Mouse (Mus musculus): ENCODE measurements at regions not wholly inside any gene's neighbourhood (a gene's known extent, or its start where the extent isn't known, plus 50 kb on each side); places are given as distances from the start of the nearest gene placed in this dataset.

DNA sequence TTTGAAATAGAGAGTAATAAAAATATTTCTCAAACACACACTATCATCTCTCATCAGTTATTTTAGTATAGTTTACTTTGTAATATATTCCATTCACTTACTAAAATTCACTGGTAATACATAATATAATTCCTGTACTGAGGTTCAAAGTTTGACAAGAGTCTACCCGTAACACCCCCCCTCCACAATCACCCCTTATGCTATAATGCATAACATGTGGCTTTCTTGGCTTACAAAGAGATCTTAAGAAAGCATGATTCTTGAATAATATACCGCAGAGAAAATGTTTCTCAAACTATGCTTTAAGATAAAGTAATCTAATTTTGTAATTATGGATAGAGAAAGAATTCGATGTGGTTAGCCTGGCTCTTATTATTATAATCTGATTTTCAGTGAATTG, 539.7 kb downstream of the Gm11232 start:
- no peak for DNase-seq (ENCODE audit: extremely low read depth, low read depth, low spot score)
- H3K9ac ChIP-seq (ENCODE audit: low read depth, low read length): no peak overlapping the region
- no peaks in the 10 kb centered on the region for H3K79me2 ChIP-seq (ENCODE audit: control insufficient read depth, insufficient read depth, low read length)
- H3K36me3 ChIP-seq (ENCODE audit: control insufficient read depth, insufficient read depth, low read length): no peaks in the 10 kb centered on the region
- WGBS: 73% methylated on average over 3 of the region's 3 CpGs
- H3K27ac ChIP-seq (replicated peaks; ENCODE audit: insufficient read depth, low read depth, low read length): no peak overlapping the region
- no peaks in the 10 kb centered on the region for H3K27me3 ChIP-seq (ENCODE audit: control insufficient read depth, insufficient read depth, low read length)
- no peak for TF ChIP-seq POLR2A (IDR thresholded peaks at IDR 0.05; ENCODE audit: extremely low read depth, insufficient read depth, low read length)
- H3K4me3 ChIP-seq (ENCODE audit: insufficient read depth, low read depth, low read length): no peak overlapping the region
- no peaks in the 10 kb centered on the region for H3K4me1 ChIP-seq (ENCODE audit: control insufficient read depth, insufficient read depth, low read length)

DNA sequence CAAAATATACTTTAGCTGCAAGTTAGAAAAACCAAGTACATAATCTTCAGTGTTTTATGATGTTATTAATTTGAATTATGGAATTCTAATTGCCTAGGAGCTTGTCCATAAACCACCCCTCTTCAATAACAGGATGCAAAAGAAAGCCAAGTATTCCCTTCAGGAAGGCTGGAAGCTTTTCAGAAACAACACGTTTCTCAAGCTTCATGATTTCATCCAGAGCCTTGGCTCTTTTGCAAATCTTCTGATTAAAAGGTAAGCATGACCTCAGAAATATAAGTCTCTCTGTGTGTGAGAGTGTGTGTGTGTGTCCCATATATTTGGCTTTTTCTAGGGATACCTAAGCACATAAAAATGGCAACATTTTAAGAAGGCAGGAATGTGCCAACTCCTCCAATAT, 570.0 kb downstream of the Gm11232 start:
- no peak overlapping the region for H3K4me3 ChIP-seq (ENCODE audit: insufficient read depth, low read depth, low read length)
- no peaks in the 10 kb centered on the region for H3K27me3 ChIP-seq (ENCODE audit: control insufficient read depth, insufficient read depth, low read length)
- WGBS: 43% methylated on average over 1 of the region's 1 CpGs
- H3K9ac ChIP-seq (ENCODE audit: low read depth, low read length): no peak overlapping the region
- H3K4me1 ChIP-seq (ENCODE audit: control insufficient read depth, insufficient read depth, low read length): no peaks in the 10 kb centered on the region
- H3K27ac ChIP-seq (replicated peaks; ENCODE audit: insufficient read depth, low read depth, low read length): no peak overlapping the region
- no peaks in the 10 kb centered on the region for H3K79me2 ChIP-seq (ENCODE audit: control insufficient read depth, insufficient read depth, low read length)
- TF ChIP-seq POLR2A (IDR thresholded peaks at IDR 0.05; ENCODE audit: extremely low read depth, insufficient read depth, low read length) (no peak), CTCF (IDR thresholded peaks at IDR 0.05; ENCODE audit: low read depth, low read length) (no peak)
- H3K36me3 ChIP-seq (ENCODE audit: control insufficient read depth, insufficient read depth, low read length): no peaks in the 10 kb centered on the region
- DNase-seq (ENCODE audit: extremely low read depth, low read depth, low spot score): no peak

- no peak for DNase-seq (ENCODE audit: extremely low read depth, low read depth, low spot score)
- no peaks in the 10 kb centered on the region for H3K4me1 ChIP-seq (ENCODE audit: control insufficient read depth, insufficient read depth, low read length)
- WGBS: 86% methylated on average over 2 of the region's 2 CpGs
- no peaks in the 10 kb centered on the region for H3K27me3 ChIP-seq (ENCODE audit: control insufficient read depth, insufficient read depth, low read length)
- no peak overlapping the region for H3K9ac ChIP-seq (ENCODE audit: low read depth, low read length)
- TF ChIP-seq POLR2A (IDR thresholded peaks at IDR 0.05; ENCODE audit: extremely low read depth, insufficient read depth, low read length) (no peak), CTCF (IDR thresholded peaks at IDR 0.05; ENCODE audit: low read depth, low read length) (no peak)
- H3K36me3 ChIP-seq (ENCODE audit: control insufficient read depth, insufficient read depth, low read length): no peaks in the 10 kb centered on the region
- H3K4me3 ChIP-seq (ENCODE audit: insufficient read depth, low read depth, low read length): no peak overlapping the region
- no peaks in the 10 kb centered on the region for H3K79me2 ChIP-seq (ENCODE audit: control insufficient read depth, insufficient read depth, low read length)
- no peak overlapping the region for H3K27ac ChIP-seq (replicated peaks; ENCODE audit: insufficient read depth, low read depth, low read length)
These were observed 580.1 kb downstream of the Gm11232 start for GRCm38 (mm10) chr4:71177661-71178060.

DNA sequence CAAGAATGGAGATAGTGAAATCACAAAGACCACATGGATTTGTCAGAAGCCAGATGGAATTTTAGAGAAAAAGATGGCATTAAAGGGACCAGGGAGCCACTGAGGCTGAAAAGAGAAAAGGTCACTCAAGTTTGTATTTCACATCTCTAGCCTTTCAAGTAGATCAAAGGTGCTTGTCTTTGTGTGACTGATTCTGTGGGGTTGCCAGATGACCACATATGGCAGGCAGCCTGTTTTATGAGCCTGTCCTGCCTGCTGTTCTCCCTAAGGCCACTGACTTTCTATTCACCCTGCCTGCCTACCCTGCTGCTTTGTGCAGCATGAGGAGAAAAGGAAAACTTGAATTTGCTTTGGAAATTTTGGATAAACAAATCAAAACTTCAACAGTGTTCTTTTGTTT, 592.0 kb downstream of the Gm11232 start:
- DNase-seq (ENCODE audit: extremely low read depth, low read depth, low spot score): no peak
- no peaks in the 10 kb centered on the region for H3K27me3 ChIP-seq (ENCODE audit: control insufficient read depth, insufficient read depth, low read length)
- TF ChIP-seq POLR2A (IDR thresholded peaks at IDR 0.05; ENCODE audit: extremely low read depth, insufficient read depth, low read length): no peak
- no peaks in the 10 kb centered on the region for H3K79me2 ChIP-seq (ENCODE audit: control insufficient read depth, insufficient read depth, low read length)
- no peaks in the 10 kb centered on the region for H3K4me1 ChIP-seq (ENCODE audit: control insufficient read depth, insufficient read depth, low read length)
- no peak overlapping the region for H3K9ac ChIP-seq (ENCODE audit: low read depth, low read length)
- H3K36me3 ChIP-seq (ENCODE audit: control insufficient read depth, insufficient read depth, low read length): no peaks in the 10 kb centered on the region
- H3K27ac ChIP-seq (replicated peaks; ENCODE audit: insufficient read depth, low read depth, low read length): no peak overlapping the region
- no peak overlapping the region for H3K4me3 ChIP-seq (ENCODE audit: insufficient read depth, low read depth, low read length)

GRCm38 (mm10) chr4:71131670-71132317, 597.0 kb upstream of the Megf9 start:
- TF ChIP-seq CTCF (IDR thresholded peaks at IDR 0.05; ENCODE audit: low read depth, low read length) (no peak), POLR2A (IDR thresholded peaks at IDR 0.05; ENCODE audit: extremely low read depth, insufficient read depth, low read length) (no peak)
- Histone ChIP-seq H3K79me2 (ENCODE audit: control insufficient read depth, insufficient read depth, low read length) (no peaks in the 10 kb centered on the region), H3K27me3 (ENCODE audit: control insufficient read depth, insufficient read depth, low read length) (no peaks in the 10 kb centered on the region), H3K4me1 (ENCODE audit: control insufficient read depth, insufficient read depth, low read length) (no peaks in the 10 kb centered on the region), H3K9ac (ENCODE audit: low read depth, low read length) (no peak overlapping the region), H3K4me3 (ENCODE audit: insufficient read depth, low read depth, low read length) (no peak overlapping the region), H3K36me3 (ENCODE audit: control insufficient read depth, insufficient read depth, low read length) (no peaks in the 10 kb centered on the region), H3K27ac (replicated peaks; ENCODE audit: insufficient read depth, low read depth, low read length) (no peak overlapping the region)
- WGBS: 62% methylated on average over 1 of the region's 1 CpGs
- DNase-seq (ENCODE audit: extremely low read depth, low read depth, low spot score): no peak

- no peak for DNase-seq (ENCODE audit: extremely low read depth, low read depth, low spot score)
- 80% methylated on average over 7 of the region's 7 CpGs for WGBS
- Histone ChIP-seq H3K36me3 (ENCODE audit: control insufficient read depth, insufficient read depth, low read length) (no peaks in the 10 kb centered on the region), H3K79me2 (ENCODE audit: control insufficient read depth, insufficient read depth, low read length) (no peaks in the 10 kb centered on the region), H3K27ac (replicated peaks; ENCODE audit: insufficient read depth, low read depth, low read length) (no peak overlapping the region), H3K9ac (ENCODE audit: low read depth, low read length) (no peak overlapping the region), H3K27me3 (ENCODE audit: control insufficient read depth, insufficient read depth, low read length) (no peaks in the 10 kb centered on the region), H3K4me1 (ENCODE audit: control insufficient read depth, insufficient read depth, low read length) (no peaks in the 10 kb centered on the region), H3K4me3 (ENCODE audit: insufficient read depth, low read depth, low read length) (no peak overlapping the region)
- TF ChIP-seq CTCF (IDR thresholded peaks at IDR 0.05; ENCODE audit: low read depth, low read length) (no peak), POLR2A (IDR thresholded peaks at IDR 0.05; ENCODE audit: extremely low read depth, insufficient read depth, low read length) (no peak)
These were observed 596.3 kb upstream of the Megf9 start for GRCm38 (mm10) chr4:71130946-71131669.
